Mouse (Mus musculus) stomach, postnatal 0 days (tissue): ENCODE results near the gene Timp3.

Experiments
- CTCF ChIP-seq: IDR thresholded peaks from 2 replicates; pipeline ENCODE4 v1.5.1; 2016; ENCODE audit warnings: antibody characterized with exemption, low read depth, mild to moderate bottlenecking, moderate library complexity
- EP300 ChIP-seq: optimal IDR thresholded peaks from 2 replicates; pipeline ENCODE3; 2016; ENCODE audit warnings: antibody characterized with exemption

DNA sequence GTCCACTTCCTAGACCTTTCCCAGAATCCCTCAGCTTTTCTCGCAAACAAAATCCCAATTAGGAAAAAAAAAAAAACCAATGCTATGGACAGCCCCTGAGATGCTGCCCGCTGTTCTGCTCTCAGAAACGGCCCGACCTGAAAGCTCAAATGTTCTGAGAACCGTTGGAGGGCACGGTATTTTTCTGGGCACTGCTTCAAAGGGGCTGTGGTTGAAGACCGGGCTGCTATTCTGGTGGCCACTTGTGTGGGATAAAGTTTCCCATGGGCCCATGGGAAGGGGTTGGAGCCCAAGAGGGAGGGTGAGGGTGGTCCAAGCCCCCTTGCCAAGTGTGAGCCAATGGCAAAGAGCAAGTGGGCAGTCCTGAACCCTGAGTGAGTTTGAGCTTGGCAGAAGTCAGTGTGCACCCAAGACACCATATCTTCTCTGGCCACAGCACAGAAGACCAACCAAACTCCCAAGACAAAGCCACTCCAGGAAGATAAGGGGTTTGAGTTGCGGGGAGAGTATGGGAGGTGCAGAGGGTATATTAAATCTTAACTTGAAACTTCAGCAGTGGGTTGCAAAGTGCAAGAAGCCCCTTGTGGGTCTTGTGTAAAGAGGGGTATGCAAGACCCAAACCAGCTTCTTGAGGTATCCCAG, 29.2 kb downstream of the Timp3 start:
- no peak for TF ChIP-seq CTCF
- no peak for TF ChIP-seq EP300
